Mouse (Mus musculus): ENCODE measurements around the gene Tmed3.

Gene Tmed3

DNA sequence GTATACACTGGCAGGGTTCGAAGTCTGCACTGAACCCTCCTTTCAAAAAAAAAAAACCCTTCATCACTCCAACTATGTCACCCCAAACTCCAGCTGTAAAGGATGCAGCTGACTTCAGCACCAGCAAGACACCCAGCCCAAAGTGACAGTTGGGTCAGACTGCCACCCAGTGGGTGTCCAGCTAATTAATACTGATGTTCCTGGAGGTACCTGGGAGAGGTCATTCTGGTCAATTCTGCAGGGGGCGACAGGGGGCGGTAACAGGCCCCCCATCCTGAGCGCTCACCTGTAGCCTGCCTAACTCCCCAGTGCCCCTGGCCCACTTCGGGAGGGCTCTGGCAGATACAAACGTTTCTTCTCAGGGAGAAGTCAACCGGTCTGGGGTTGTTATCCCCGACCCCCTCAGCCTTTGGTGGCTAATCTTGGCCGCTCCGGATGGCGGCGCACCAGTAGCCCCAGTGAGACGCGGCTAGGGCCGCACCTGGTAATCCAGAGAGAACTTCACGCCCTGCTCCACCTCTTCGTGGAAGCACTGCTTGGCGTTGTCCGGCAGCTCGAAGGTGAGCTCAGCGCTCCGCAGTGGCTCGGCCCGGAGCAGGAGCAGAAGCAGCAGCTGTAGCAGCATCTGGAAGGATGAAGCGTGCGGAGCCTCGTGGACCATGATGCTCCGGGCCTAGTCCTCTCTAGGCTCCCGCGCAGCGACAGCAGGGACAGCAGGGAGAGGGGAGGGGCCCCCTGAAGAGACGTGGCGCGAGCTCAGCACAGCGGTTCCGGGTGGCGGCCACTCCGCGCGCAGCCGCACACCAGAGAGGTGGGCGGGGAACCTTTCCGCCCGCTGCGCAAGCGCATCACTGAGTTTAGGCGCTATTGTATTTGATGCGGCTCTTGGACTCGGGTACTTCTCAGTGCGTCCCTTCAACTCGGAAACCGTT, at the start of gene Tmed3:
Gene Tmed3 (minus strand): TSS at position 804 of the 932 bp plus-strand sequence.
- peak; percentile 88 for DNase-seq

DNA sequence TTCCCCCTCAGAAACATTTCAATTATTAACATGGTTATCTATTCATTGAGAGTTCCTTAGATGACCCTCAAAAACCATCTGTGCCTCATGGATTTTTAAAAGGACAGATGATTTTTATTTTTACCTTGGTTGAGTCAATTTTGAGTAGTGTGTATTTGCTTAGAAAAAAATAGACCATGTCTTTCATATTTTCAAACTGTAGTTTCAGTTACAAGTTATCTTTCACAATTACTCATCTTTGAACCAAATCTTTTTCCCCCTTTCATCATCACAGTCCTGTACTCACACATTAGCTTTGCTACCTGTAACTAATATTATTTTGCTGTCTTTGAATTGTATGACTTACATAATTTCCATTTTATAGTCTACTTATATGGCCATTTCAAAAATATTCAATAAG, 35.2 kb upstream of the Tmed3 start:
- DNase-seq: no peak

DNA sequence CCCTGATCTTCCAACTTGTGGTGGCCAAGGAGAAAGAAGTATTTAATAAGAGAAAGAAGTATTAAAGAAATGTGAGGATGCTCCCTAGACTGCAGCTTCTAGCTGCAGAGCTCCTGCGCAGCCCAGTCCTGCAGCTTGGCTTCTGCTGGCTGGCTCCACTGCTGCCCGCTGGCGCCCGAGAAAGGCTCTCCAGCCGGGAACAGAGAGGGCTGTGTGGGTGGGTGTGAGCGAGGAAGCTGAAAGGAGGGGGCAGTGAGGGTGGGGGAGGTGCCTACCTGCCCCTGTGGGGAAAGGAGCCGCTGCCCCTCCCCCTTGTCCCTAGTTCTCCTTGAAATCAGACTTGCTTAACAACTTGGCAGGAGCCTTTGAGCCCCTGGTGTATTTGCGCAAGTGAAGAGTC, 33.4 kb upstream of the Tmed3 start, which contains the start of gene Ankrd34c:
Gene Ankrd34c (minus strand): TSS at position 181 of the 400 bp plus-strand sequence.
- DNase-seq: no peak

DNA sequence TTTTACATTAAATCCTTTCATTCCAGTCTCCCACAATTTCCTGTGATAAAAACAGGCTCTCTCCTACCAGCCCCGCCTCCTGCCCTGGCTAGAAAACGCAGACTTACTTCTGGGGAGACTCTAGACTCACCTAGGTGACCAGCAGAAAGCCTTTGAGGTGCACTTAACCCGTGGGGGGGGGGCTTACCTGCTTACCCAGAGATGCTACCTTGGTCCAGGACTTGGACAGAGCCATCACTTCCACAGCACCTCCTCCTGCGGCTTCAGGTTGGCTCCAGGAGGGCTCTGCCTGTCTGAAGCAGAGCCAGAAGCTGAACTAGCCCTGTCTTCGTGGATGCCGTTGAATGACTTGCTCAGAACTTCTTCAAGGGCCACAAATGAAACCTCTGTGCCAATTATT, 33.0 kb upstream of the Tmed3 start:
- DNase-seq: no peak

DNA sequence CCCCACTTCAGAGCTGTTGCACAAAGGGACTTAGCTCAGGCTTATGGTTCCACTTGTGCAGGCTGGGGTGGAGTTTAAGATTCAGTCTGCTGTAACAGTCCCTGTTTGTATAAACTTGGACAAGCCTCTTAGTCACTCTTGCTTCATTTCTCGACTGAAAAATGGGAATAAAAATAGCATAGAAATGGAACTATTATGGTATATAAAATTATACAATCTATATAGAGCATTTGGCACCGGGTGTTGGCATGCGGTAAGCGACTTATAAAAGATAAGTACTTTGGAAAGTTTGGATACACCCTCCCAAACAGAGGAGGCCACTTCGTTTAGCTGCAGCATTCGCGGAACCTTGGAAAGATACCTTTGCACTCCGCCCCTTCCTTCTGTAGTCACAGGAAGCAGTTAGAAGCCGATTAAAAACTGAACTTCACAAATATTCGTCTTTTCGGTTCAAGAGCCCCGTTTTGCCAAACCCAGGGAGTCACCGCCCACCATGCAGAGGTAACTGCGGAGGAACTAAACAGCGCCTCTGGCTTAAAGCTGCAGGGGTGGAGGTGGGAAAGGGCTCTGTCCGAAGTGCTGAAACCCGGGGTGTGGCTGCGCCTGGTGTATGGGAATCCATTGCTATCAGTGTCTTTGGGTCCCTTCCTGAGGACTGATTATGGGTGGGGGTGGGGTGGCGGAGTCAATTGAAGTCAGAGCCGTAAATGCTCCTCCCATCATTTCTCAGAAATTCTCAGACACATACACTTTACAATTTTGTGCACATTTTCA, 32.3 kb upstream of the Tmed3 start:
- DNase-seq: no peak

- DNase-seq: no peak
Measured at GRCm38 (mm10) chr9:89706906-89707305, 2.0 kb upstream of the Tmed3 start.

- DNase-seq: no peak
Measured at GRCm38 (mm10) chr9:89705197-89705533, 297 bp upstream of the Tmed3 start.

DNA sequence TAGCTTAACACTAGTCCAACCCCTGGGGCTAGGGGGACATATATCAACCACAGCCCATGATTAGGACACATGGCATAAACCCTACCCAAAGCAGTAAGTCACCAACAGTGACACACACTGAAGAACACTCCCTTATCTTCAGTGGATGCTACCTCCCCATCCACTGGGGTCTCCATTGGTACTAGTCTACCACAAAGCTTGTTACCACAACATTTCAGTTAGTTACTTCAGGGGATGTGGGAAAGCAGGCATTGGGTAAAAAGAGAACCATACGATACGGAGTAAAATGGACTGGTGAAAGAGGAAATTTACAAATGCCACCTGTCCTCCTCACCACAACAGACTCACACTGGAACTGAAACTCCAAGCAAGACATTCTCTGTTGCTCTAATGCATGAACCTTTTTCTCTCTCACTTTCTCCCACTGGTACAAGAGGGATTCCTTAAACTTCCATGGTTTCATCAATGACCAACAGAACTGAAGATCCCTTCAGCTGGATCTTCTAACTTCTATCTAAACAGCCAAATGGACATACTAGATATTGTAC, 3.9 kb downstream of the Tmed3 start:
- no peak for DNase-seq

- DNase-seq: no peak
Measured at GRCm38 (mm10) chr9:89695143-89695542, 9.7 kb downstream of the Tmed3 start.

DNA sequence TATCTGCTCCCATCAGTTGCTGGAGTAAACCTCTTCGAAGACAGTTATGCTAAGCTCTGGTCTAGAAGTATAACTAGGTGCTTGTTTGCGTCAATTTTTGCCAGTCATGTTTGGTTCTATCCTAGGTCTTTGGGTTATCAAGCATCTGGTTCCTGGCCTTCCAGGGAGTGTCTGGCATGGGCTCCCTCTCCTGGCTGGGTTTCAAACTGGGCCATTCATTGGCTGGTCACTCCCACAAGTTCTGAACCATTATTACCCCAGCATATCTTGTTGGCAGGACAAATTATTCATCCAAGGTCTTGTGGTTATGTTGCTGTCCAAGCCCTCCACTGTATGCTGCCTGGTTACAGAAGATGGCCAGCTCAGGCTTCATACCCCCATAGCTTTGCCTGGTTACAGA, 11.2 kb downstream of the Tmed3 start:
- no peak for DNase-seq

DNA sequence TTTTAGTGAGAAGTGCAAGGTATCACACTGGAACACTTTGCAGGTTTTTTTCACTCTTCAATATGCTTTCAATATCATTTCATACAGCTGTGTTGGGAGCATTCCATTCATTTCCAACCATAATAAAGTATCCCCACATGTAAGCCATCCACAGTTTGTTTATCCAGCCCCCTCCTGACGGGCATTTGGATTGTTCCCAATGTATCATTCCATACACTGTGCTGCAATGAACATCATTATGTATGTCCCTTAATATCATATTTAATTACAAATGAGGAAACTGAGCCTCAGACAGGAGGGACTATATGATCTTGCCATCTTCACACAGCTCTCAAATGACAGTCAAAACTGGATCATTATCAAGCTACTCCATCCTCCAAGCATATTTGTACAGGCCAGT, 15.7 kb downstream of the Tmed3 start:
- no peak for DNase-seq

GRCm38 (mm10) chr9:89687503-89688226, 17.2 kb downstream of the Tmed3 start:
- no peak for DNase-seq

DNA sequence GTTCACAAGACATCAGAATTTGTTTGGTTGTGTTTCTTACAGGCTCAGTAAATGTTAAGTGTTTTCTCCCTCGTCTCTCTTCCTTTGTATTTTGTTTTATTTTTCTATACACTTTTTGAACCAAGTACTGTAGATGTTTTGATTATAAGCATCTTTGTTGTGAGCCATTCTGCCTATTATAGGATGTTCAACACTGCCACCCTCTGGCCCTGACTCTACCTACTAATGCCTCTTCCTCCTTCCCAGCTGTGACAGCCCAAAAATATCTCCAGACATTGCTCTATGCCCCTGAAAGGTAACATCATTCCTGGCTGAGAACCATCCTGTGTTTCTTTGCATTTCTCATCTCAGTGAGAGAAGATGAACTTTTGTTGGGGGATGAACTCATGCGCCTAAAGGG, 18.6 kb downstream of the Tmed3 start:
- DNase-seq: no peak

GRCm38 (mm10) chr9:89678974-89679373, 25.9 kb downstream of the Tmed3 start:
- DNase-seq: no peak

GRCm38 (mm10) chr9:89674014-89674618, 30.8 kb downstream of the Tmed3 start:
- peak; percentile 30 for DNase-seq

DNA sequence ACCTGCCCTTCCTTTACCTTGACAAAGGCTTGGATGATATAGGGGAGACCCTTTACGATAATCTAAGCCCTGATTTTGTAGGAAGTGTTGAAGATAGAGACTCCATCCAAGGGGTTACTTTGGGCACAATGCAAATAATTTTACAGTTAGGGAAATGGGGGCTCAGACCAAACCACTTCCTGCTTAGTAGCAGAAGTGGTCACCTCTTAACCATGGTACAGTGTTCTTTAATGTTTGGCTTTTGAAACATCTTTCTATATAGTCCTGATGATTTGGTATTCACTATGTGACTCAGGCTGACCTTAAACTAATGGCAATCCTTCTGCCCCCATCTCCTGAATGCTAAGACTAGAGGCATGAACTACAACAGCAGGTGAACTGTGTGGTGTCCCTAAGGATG, 31.5 kb downstream of the Tmed3 start:
- no peak for DNase-seq

GRCm38 (mm10) chr9:89669878-89670277, 35.0 kb downstream of the Tmed3 start:
- no peak for DNase-seq

GRCm38 (mm10) chr9:89667306-89667942, 37.4 kb downstream of the Tmed3 start:
- DNase-seq: no peak

GRCm38 (mm10) chr9:89650913-89651312, 54.0 kb downstream of the Tmed3 start:
- DNase-seq: no peak
